Comparison of ENCODE assay signal across 14 mouse cellular contexts in genomic region chr1:158408124-158408523, GRCm38 (mm10). TPM values are rescaled to one million over a fixed set of nuclear protein-coding genes. Genes with fewer than 3 reads are reported as not detected.
DNase-seq lines count a peak whose midpoint lies in the region; ATAC-seq lines count a peak whose summit lies in the region.
"Had no signal": no experiment of that assay in that cellular context is flagged by ENCODE, and none has a peak within 500 bp of the region (broad histone marks: within the 10 kb centered on the region; RNA-seq: fewer than 3 reads in every experiment).

No protein-coding gene starts in this region.

- H3K4me3 ChIP-seq in hindbrain, embryonic 14.5 days (replicated peaks; ENCODE audit: low read length): no peak overlapping the region
- H3K4me3 ChIP-seq in neural tube, embryonic 15.5 days (replicated peaks): no peak overlapping the region
- H3K4me3 ChIP-seq: liver, embryonic 13.5 days had no signal

- intact Hi-C loops in left cerebral cortex, postnatal 4 days (cut with DNase I): no loop called here

- peaks cover 33% of the 10 kb centered on the region for H3K4me1 ChIP-seq in hindbrain, embryonic 14.5 days (replicated peaks; ENCODE audit: control insufficient read depth, insufficient read depth, low read length)
- H3K4me1 ChIP-seq in neural tube, embryonic 15.5 days: peaks cover 37% of the 10 kb centered on the region
- H3K4me1 ChIP-seq: liver, embryonic 13.5 days had no signal

- no peaks in the 10 kb centered on the region for H3K27me3 ChIP-seq in hindbrain, embryonic 14.5 days (ENCODE audit: control insufficient read depth, insufficient read depth, low read length)
- no peaks in the 10 kb centered on the region for H3K27me3 ChIP-seq in neural tube, embryonic 15.5 days (replicated peaks)
- H3K27me3 ChIP-seq: liver, embryonic 13.5 days had no signal

- 65% methylated on average over 2 of the region's 2 CpGs for WGBS in hindbrain, embryonic 14.5 days
- 63% methylated on average over 2 of the region's 2 CpGs for WGBS in neural tube, embryonic 15.5 days

- no peaks in the 10 kb centered on the region for H3K36me3 ChIP-seq in hindbrain, embryonic 14.5 days (replicated peaks; ENCODE audit: control insufficient read depth, insufficient read depth)
- no peaks in the 10 kb centered on the region for H3K36me3 ChIP-seq in neural tube, embryonic 15.5 days
- H3K36me3 ChIP-seq: liver, embryonic 13.5 days had no signal

- no peak overlapping the region for H3K4me2 ChIP-seq in hindbrain, embryonic 14.5 days (replicated peaks)
- no peak overlapping the region for H3K4me2 ChIP-seq in neural tube, embryonic 15.5 days
- H3K4me2 ChIP-seq: liver, embryonic 13.5 days had no signal

- H3K27ac ChIP-seq in hindbrain, embryonic 14.5 days: 0 out of 2 replicates have a peak overlapping the region, but pooled peaks have one; percentile 0
- no peak overlapping the region for H3K27ac ChIP-seq in neural tube, embryonic 15.5 days (replicated peaks)
- H3K27ac ChIP-seq: liver, embryonic 13.5 days had no signal

- peak; percentile 73; the same call in 1 of the 2 replicates for ATAC-seq in hindbrain, embryonic 14.5 days (ENCODE audit: low FRiP score)
- peak; percentile 68; the same call in 1 of the 2 replicates for ATAC-seq in neural tube, embryonic 15.5 days (ENCODE audit: low FRiP score)

- H3K9me3 ChIP-seq in hindbrain, embryonic 14.5 days (ENCODE audit: control insufficient read depth, low read length): no peaks in the 10 kb centered on the region
- H3K9me3 ChIP-seq in neural tube, embryonic 15.5 days (replicated peaks): no peaks in the 10 kb centered on the region
- H3K9me3 ChIP-seq: liver, embryonic 13.5 days had no signal

- peak; percentile 39 to 52 for DNase-seq in left cerebral cortex, adult 18-20 months (ENCODE audit: low spot score in 2 of 2)
- no peak for DNase-seq in left cerebral cortex, postnatal 4 days
- peak; percentile 78 for DNase-seq in embryo, embryonic 10.5 days (ENCODE audit: low spot score)
- DNase-seq in hindbrain, embryonic 14.5 days (ENCODE audit: low spot score): peak; percentile 76
- no peak for DNase-seq in thymus, postnatal 4 days
- DNase-seq in spleen, adult 18-20 months: no peak
- DNase-seq: adrenal gland, postnatal 36 days; gastrocnemius, postnatal 14 days; kidney, postnatal 36 days; liver, embryonic 13.5 days; thymus, postnatal 14 days had no signal

- H3K9ac ChIP-seq in hindbrain, embryonic 14.5 days: no peak overlapping the region
- H3K9ac ChIP-seq in neural tube, embryonic 15.5 days (replicated peaks): no peak overlapping the region
- H3K9ac ChIP-seq: liver, embryonic 13.5 days had no signal

RNA-seq across cellular contexts. Expression of gene Astn1, which starts 46.1 kb away (rescaled TPM):
- 100 to 1,000 TPM; 169 to 182 TPM for total RNA-seq in left cerebral cortex, adult 18-20 months (2021)
- total RNA-seq in left cerebral cortex, postnatal 4 days (2021): 100 to 1,000 TPM; 166 to 167 TPM
- 53.6 and 59.3 TPM in 2 replicates for polyA plus RNA-seq in hindbrain, embryonic 14.5 days (2014; fragmentation: Nextera tagmentation; extraction: Ambion mirVana)
- 34.3 and 39.5 TPM in 2 replicates for polyA plus RNA-seq in neural tube, embryonic 15.5 days (2015; fragmentation: Nextera tagmentation; extraction: Ambion mirVana)
- total RNA-seq: common myeloid progenitor, adult 5-6 weeks; megakaryocyte-erythroid progenitor cell, adult 5-6 weeks had no signal

RNA-seq across cellular contexts. Expression of gene Brinp2, which starts 52.0 kb away (rescaled TPM):
- total RNA-seq in left cerebral cortex, adult 18-20 months (2021): 100 to 1,000 TPM; 104 to 109 TPM
- 10 to 100 TPM; 50.7 to 59.4 TPM for total RNA-seq in left cerebral cortex, postnatal 4 days (2021)
- polyA plus RNA-seq in hindbrain, embryonic 14.5 days (2014; fragmentation: Nextera tagmentation; extraction: Ambion mirVana): 23.5 and 29.0 TPM in 2 replicates
- 24.9 and 27.0 TPM in 2 replicates for polyA plus RNA-seq in neural tube, embryonic 15.5 days (2015; fragmentation: Nextera tagmentation; extraction: Ambion mirVana)
- total RNA-seq: common myeloid progenitor, adult 5-6 weeks; megakaryocyte-erythroid progenitor cell, adult 5-6 weeks had no signal

Comparison
In these comparisons a context has a peak if more than half of its experiments do, and no peak if none do; other contexts are left out.
1. DNase-seq: peak in left cerebral cortex, adult 18-20 months (2 of 2), embryo, embryonic 10.5 days (single experiment) and hindbrain, embryonic 14.5 days (single experiment); none in left cerebral cortex, postnatal 4 days (single experiment), thymus, postnatal 4 days (single experiment) and spleen, adult 18-20 months (0 of 2).